Mouse (Mus musculus): ENCODE measurements at regions not wholly inside any gene's neighbourhood (a gene's known extent, or its start where the extent isn't known, plus 50 kb on each side); places are given as distances from the start of the nearest gene placed in this dataset.

DNA sequence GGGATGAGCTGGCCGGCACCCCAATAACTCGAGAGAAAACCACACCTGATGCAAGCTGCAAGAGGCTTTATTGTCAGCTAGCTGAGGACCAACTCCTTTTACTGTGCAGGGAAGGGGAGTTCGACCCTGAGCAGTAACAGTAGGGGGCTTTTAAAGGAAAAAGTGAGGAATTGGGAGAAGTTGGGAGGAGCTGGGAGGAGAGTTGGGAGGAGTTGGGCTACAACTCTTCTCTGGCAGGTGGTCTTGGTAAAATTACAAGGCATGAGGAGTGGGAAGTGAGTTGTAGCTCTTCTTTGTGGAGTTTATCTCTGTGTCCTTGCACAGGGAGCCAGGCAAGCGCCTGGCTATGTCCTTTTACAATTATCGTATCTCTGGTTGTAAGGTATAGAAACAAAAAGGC, 575.4 kb downstream of the Tmem132b start:
- no peaks in the 10 kb centered on the region for H3K36me3 ChIP-seq (replicated peaks)
- no peaks in the 10 kb centered on the region for H3K27me3 ChIP-seq (ENCODE audit: insufficient read depth, low read length)
- no peak overlapping the region for H3K4me3 ChIP-seq (ENCODE audit: low read depth, low read length)
- TF ChIP-seq GATA1 (IDR thresholded peaks at IDR 0.05; ENCODE audit: borderline replicate concordance, low read length), result no peak
- no peak for TF ChIP-seq CTCF (IDR thresholded peaks at IDR 0.05; ENCODE audit: low read depth, low read length)
- H3K9me3 ChIP-seq (replicated peaks), result peaks cover 24% of the 10 kb centered on the region
- H3K4me1 ChIP-seq (ENCODE audit: insufficient read depth, low read depth, low read length), result no peaks in the 10 kb centered on the region
- DNase-seq (ENCODE audit: low spot score) (no peak), ATAC-seq (ENCODE audit: extremely low read depth, insufficient number of reproducible peaks, low FRiP score, poor library complexity, severe bottlenecking) (no peak)

DNA sequence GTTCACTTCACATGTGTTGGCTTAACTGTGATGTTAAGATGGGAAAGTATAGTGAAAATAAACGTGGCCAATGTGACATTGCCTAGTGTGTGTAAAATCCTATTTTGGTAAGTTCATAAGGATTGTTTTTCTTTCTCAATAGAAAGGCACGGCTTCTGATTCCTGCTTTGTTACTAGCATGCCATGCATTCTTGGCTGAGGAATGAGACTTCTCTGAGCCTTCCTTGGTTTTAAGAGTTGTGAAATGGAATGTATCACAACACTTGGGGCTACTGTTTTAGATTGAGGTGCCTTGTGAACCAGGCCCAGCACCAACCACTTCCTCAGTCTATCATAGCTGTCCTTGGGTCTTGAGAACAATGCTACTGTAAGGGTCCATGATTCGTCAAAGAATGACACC, 577.3 kb downstream of the Tmem132b start:
- H3K9me3 ChIP-seq (replicated peaks), result peaks cover 25% of the 10 kb centered on the region
- ATAC-seq (ENCODE audit: extremely low read depth, insufficient number of reproducible peaks, low FRiP score, poor library complexity, severe bottlenecking) (no peak), DNase-seq (ENCODE audit: low spot score) (no peak)
- H3K4me3 ChIP-seq (ENCODE audit: low read depth, low read length), result no peak overlapping the region
- H3K36me3 ChIP-seq (replicated peaks), result no peaks in the 10 kb centered on the region
- no peaks in the 10 kb centered on the region for H3K27me3 ChIP-seq (ENCODE audit: insufficient read depth, low read length)
- no peak for TF ChIP-seq GATA1 (IDR thresholded peaks at IDR 0.05; ENCODE audit: borderline replicate concordance, low read length)
- TF ChIP-seq GATA2 (IDR thresholded peaks at IDR 0.05; ENCODE audit: borderline replicate concordance, low read depth, low read length), result no peak
- TF ChIP-seq TAL1 (conservative IDR thresholded peaks at IDR 0.05; ENCODE audit: low read depth, low read length), result no peak
- no peak for TF ChIP-seq POLR2AphosphoS5 (IDR thresholded peaks at IDR 0.05; ENCODE audit: insufficient replicate concordance, low read depth, low read length)
- TF ChIP-seq CTCF (IDR thresholded peaks at IDR 0.05; ENCODE audit: low read depth, low read length), result no peak
- H3K4me1 ChIP-seq (ENCODE audit: insufficient read depth, low read depth, low read length), result no peaks in the 10 kb centered on the region

DNA sequence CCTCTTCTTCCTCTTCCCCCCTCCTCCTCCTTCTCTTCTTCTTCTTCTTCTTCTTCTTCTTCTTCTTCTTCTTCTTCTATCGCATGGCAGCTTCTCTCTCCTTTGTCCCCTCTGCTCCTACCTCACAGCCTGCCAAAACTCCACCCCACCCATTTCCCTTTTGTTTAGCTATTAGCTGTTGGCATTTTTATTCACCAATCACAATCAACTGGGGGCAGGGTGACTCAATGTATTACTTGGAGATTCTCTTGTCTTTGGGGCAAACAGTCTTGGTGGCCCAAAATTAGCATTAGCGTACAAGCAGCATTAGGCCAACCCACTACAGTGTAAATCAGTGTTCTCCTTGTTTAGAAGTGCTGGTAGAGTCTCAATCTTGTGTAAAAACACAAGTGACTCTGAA, 585.7 kb downstream of the Tmem132b start:
- TF ChIP-seq CTCF (IDR thresholded peaks at IDR 0.05; ENCODE audit: low read depth, low read length) (no peak), GATA2 (IDR thresholded peaks at IDR 0.05; ENCODE audit: borderline replicate concordance, low read depth, low read length) (no peak), TAL1 (conservative IDR thresholded peaks at IDR 0.05; ENCODE audit: low read depth, low read length) (no peak), GATA1 (IDR thresholded peaks at IDR 0.05; ENCODE audit: borderline replicate concordance, low read length) (no peak), POLR2AphosphoS5 (IDR thresholded peaks at IDR 0.05; ENCODE audit: insufficient replicate concordance, low read depth, low read length) (no peak)
- DNase-seq (ENCODE audit: low spot score), result no peak
- no peak for ATAC-seq (ENCODE audit: extremely low read depth, insufficient number of reproducible peaks, low FRiP score, poor library complexity, severe bottlenecking)

DNA sequence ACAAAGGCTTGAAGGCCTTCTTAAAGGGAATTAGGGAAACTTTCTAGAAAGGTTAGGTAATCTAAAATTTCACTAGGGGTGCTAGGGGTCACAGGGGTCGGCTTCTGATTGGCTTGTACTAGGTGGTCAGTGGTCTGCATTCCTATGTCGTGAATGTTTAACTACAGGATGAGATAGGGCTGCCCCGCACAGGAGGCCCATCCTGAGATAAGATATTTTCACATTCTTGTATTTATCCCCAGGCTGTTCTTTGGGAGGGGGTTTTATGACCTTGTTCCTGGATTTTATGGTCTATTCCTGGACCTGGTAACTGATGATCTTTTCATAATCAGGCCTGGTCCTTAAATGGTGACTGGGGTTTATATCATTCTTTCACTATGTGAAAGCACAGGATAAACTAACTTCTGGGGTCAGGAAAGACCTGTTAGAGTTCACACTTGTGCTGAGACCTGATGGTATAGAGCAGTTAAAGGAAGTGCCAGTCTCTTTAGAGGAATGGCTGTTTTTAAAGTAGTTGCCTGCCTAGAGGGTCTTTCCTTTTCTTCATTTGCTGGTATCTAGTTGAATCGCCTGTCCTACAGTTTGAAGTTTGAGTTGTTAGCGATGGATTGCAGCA, 586.4 kb downstream of the Tmem132b start:
- Histone ChIP-seq H3K4me3 (ENCODE audit: low read depth, low read length) (no peak overlapping the region), H3K27me3 (ENCODE audit: insufficient read depth, low read length) (no peaks in the 10 kb centered on the region), H3K4me1 (ENCODE audit: insufficient read depth, low read depth, low read length) (no peaks in the 10 kb centered on the region), H3K9me3 (replicated peaks) (peaks cover 41% of the 10 kb centered on the region), H3K36me3 (replicated peaks) (no peaks in the 10 kb centered on the region)
- ATAC-seq (ENCODE audit: extremely low read depth, insufficient number of reproducible peaks, low FRiP score, poor library complexity, severe bottlenecking) (no peak), DNase-seq (ENCODE audit: low spot score) (no peak)
- TF ChIP-seq TAL1 (conservative IDR thresholded peaks at IDR 0.05; ENCODE audit: low read depth, low read length), result no peak
- no peak for TF ChIP-seq GATA2 (IDR thresholded peaks at IDR 0.05; ENCODE audit: borderline replicate concordance, low read depth, low read length)
- TF ChIP-seq POLR2AphosphoS5 (IDR thresholded peaks at IDR 0.05; ENCODE audit: insufficient replicate concordance, low read depth, low read length), result no peak
- no peak for TF ChIP-seq CTCF (IDR thresholded peaks at IDR 0.05; ENCODE audit: low read depth, low read length)
- TF ChIP-seq GATA1 (IDR thresholded peaks at IDR 0.05; ENCODE audit: borderline replicate concordance, low read length), result no peak

More for the DNA sequence above, 585.7 kb downstream of the Tmem132b start:
- no peak overlapping the region for H3K4me3 ChIP-seq (ENCODE audit: low read depth, low read length)
- no peaks in the 10 kb centered on the region for H3K36me3 ChIP-seq (replicated peaks)
- H3K4me1 ChIP-seq (ENCODE audit: insufficient read depth, low read depth, low read length), result no peaks in the 10 kb centered on the region
- H3K27me3 ChIP-seq (ENCODE audit: insufficient read depth, low read length), result no peaks in the 10 kb centered on the region
- H3K9me3 ChIP-seq (replicated peaks), result peaks cover 38% of the 10 kb centered on the region

DNA sequence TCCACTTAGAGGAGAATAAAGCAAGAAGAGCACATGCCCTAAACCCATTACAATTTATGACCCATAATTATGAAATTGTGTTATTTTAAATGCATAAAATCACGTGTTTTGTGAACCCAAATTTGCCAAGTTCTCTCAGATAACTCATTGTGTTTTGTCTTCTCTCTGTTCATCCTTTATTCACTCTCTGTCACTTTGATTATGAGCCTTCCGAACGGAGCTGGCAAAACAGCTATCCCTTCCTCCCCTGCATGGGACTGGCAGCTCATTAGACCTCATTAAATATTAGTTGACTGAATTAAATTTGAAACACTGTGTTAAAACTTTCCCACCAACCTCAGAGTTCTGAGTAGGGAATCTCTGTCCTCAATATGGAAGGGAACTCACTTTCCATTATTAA, 587.2 kb downstream of the Tmem132b start:
- TF ChIP-seq CTCF (IDR thresholded peaks at IDR 0.05; ENCODE audit: low read depth, low read length) (no peak), POLR2AphosphoS5 (IDR thresholded peaks at IDR 0.05; ENCODE audit: insufficient replicate concordance, low read depth, low read length) (no peak), GATA1 (IDR thresholded peaks at IDR 0.05; ENCODE audit: borderline replicate concordance, low read length) (no peak), TAL1 (conservative IDR thresholded peaks at IDR 0.05; ENCODE audit: low read depth, low read length) (no peak), GATA2 (IDR thresholded peaks at IDR 0.05; ENCODE audit: borderline replicate concordance, low read depth, low read length) (no peak)

DNA sequence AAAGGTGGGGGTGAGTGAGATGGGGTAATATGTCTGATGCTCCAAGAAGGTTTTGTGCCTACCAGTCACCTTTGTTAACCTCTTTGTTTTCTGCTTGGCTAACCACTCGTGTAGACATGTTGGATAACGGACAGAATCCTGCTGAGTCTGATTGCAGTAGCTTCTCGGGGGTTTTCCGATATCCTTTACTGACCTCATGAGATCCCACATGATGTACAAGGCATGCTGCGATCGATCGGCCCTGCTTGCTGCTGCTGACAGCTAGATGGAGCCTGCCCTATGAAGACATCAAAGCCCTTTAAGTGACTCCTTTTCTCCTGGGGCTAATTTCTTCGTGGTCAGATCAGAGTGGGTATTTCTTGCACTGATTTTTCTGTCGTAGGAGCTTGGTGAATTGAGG, 591.6 kb downstream of the Tmem132b start:
- ATAC-seq (ENCODE audit: extremely low read depth, insufficient number of reproducible peaks, low FRiP score, poor library complexity, severe bottlenecking), result no peak
- no peak overlapping the region for H3K4me3 ChIP-seq (ENCODE audit: low read depth, low read length)
- TF ChIP-seq POLR2AphosphoS5 (IDR thresholded peaks at IDR 0.05; ENCODE audit: insufficient replicate concordance, low read depth, low read length) (no peak), TAL1 (conservative IDR thresholded peaks at IDR 0.05; ENCODE audit: low read depth, low read length) (no peak), GATA1 (IDR thresholded peaks at IDR 0.05; ENCODE audit: borderline replicate concordance, low read length) (no peak), GATA2 (IDR thresholded peaks at IDR 0.05; ENCODE audit: borderline replicate concordance, low read depth, low read length) (no peak), CTCF (IDR thresholded peaks at IDR 0.05; ENCODE audit: low read depth, low read length) (no peak)
- H3K27me3 ChIP-seq (ENCODE audit: insufficient read depth, low read length), result no peaks in the 10 kb centered on the region
- H3K4me1 ChIP-seq (ENCODE audit: insufficient read depth, low read depth, low read length), result no peaks in the 10 kb centered on the region
- H3K36me3 ChIP-seq (replicated peaks), result no peaks in the 10 kb centered on the region
- no peak for DNase-seq (ENCODE audit: low spot score)
- peaks cover 46% of the 10 kb centered on the region for H3K9me3 ChIP-seq (replicated peaks)

More for the DNA sequence above, 587.2 kb downstream of the Tmem132b start:
- Histone ChIP-seq H3K36me3 (replicated peaks) (no peaks in the 10 kb centered on the region), H3K27me3 (ENCODE audit: insufficient read depth, low read length) (no peaks in the 10 kb centered on the region), H3K9me3 (replicated peaks) (peaks cover 40% of the 10 kb centered on the region), H3K4me3 (ENCODE audit: low read depth, low read length) (no peak overlapping the region), H3K4me1 (ENCODE audit: insufficient read depth, low read depth, low read length) (no peaks in the 10 kb centered on the region)
- no peak for DNase-seq (ENCODE audit: low spot score)
- ATAC-seq (ENCODE audit: extremely low read depth, insufficient number of reproducible peaks, low FRiP score, poor library complexity, severe bottlenecking), result no peak
